Mouse (Mus musculus): ENCODE measurements around the gene Alkbh2.

Alkbh2 gene

GRCm38 (mm10) chr5:114099709-114100389 is 28.2 kb downstream of the Alkbh2 start:
- peak; percentile 93 to 97 for DNase-seq

GRCm38 (mm10) chr5:114091057-114091807 is 36.8 kb downstream of the Alkbh2 start, which contains the start of gene Svop:
Gene Svop, minus strand, starts transcription at chr5:114091570.
- peak; percentile 91 to 93 for DNase-seq

GRCm38 (mm10) chr5:114090421-114091013 is 37.5 kb downstream of the Alkbh2 start:
- no peak for DNase-seq

- peak; percentile 71 to 77 for DNase-seq
These were observed 40.0 kb downstream of the Alkbh2 start for GRCm38 (mm10) chr5:114087875-114088480.

GRCm38 (mm10) chr5:114085501-114085900 is 42.5 kb downstream of the Alkbh2 start:
- DNase-seq: peak; percentile 65 to 72

- DNase-seq: no peak
These were observed 51.0 kb downstream of the Alkbh2 start for GRCm38 (mm10) chr5:114077009-114077408.

Measured in cerebellum, postnatal 25 days (tissue).